In genomic region chr11:52364376-52364775, GRCm38 (mm10) we compare ENCODE assay signal across 15 mouse cellular contexts. TPM values are rescaled to one million over a fixed set of nuclear protein-coding genes. Genes with fewer than 3 reads are reported as not detected.
DNase-seq lines count a peak whose midpoint lies in the region; ATAC-seq and TF ChIP-seq lines count a peak whose summit lies in the region.
"Had no signal": no experiment of that assay in that cellular context is flagged by ENCODE, and none has a peak within 500 bp of the region (broad histone marks: within the 10 kb centered on the region; RNA-seq: fewer than 3 reads in every experiment).

No protein-coding gene starts in this region.

- H3K36me3 ChIP-seq in embryonic facial prominence, embryonic 13.5 days, result 0 out of 2 replicates have a peak, but pooled peaks cover 2% of the 10 kb centered on the region
- H3K36me3 ChIP-seq in embryonic facial prominence, embryonic 10.5 days (replicated peaks), result peaks cover 8% of the 10 kb centered on the region; the same call in 1 of the 2 replicates
- H3K36me3 ChIP-seq in heart, embryonic 15.5 days, result no peaks in the 10 kb centered on the region
- H3K36me3 ChIP-seq in lung, embryonic 14.5 days (ENCODE audit: insufficient read depth), result no peaks in the 10 kb centered on the region
- H3K36me3 ChIP-seq in liver, embryonic 13.5 days, result no peaks in the 10 kb centered on the region; the same call in 1 of the 2 replicates
- H3K36me3 ChIP-seq: embryonic facial prominence, embryonic 12.5 days; hindbrain, embryonic 12.5 days had no signal

- H3K4me2 ChIP-seq in embryonic facial prominence, embryonic 13.5 days, result no peak overlapping the region
- H3K4me2 ChIP-seq in heart, embryonic 15.5 days, result peak overlapping the region; percentile 84
- H3K4me2 ChIP-seq in lung, embryonic 14.5 days, result no peak overlapping the region
- peak overlapping the region; percentile 96; the same call in 1 of the 2 replicates for H3K4me2 ChIP-seq in liver, embryonic 13.5 days
- H3K4me2 ChIP-seq: embryonic facial prominence, embryonic 12.5 days; hindbrain, embryonic 12.5 days had no signal

- H3K4me1 ChIP-seq in embryonic facial prominence, embryonic 13.5 days, result peaks cover 64% of the 10 kb centered on the region
- H3K4me1 ChIP-seq in embryonic facial prominence, embryonic 10.5 days, result peaks cover 60% of the 10 kb centered on the region
- H3K4me1 ChIP-seq in heart, embryonic 15.5 days (replicated peaks), result peaks cover 79% of the 10 kb centered on the region
- H3K4me1 ChIP-seq in lung, embryonic 14.5 days (ENCODE audit: insufficient read depth), result peaks cover 26% of the 10 kb centered on the region
- peaks cover 91% of the 10 kb centered on the region for H3K4me1 ChIP-seq in liver, embryonic 13.5 days (replicated peaks)

- 0 out of 2 replicates have a peak overlapping the region, but pooled peaks have one; percentile 5 for H3K27ac ChIP-seq in embryonic facial prominence, embryonic 13.5 days
- H3K27ac ChIP-seq in embryonic facial prominence, embryonic 10.5 days (replicated peaks), result no peak overlapping the region
- peak overlapping the region; percentile 92 for H3K27ac ChIP-seq in heart, embryonic 15.5 days
- H3K27ac ChIP-seq in lung, embryonic 14.5 days (ENCODE audit: low read depth), result peak overlapping the region; percentile 87; the same call in 1 of the 2 replicates
- H3K27ac ChIP-seq in liver, embryonic 13.5 days, result peak overlapping the region; percentile 51; the same call in 1 of the 2 replicates
- H3K27ac ChIP-seq: hindbrain, embryonic 12.5 days had no signal

- H3K9ac ChIP-seq in embryonic facial prominence, embryonic 13.5 days, result no peak overlapping the region
- H3K9ac ChIP-seq in heart, embryonic 15.5 days, result peak overlapping the region; percentile 53
- H3K9ac ChIP-seq in lung, embryonic 14.5 days, result no peak overlapping the region
- H3K9ac ChIP-seq in liver, embryonic 13.5 days, result peak overlapping the region; percentile 33; the same call in 1 of the 2 replicates

- WGBS in embryonic facial prominence, embryonic 13.5 days, result 66% methylated on average over 2 of the region's 2 CpGs
- WGBS in embryonic facial prominence, embryonic 10.5 days, result 80% methylated on average over 2 of the region's 2 CpGs
- 67% methylated on average over 2 of the region's 2 CpGs for WGBS in heart, embryonic 15.5 days
- WGBS in lung, embryonic 14.5 days, result 76% methylated on average over 2 of the region's 2 CpGs
- WGBS in liver, embryonic 13.5 days (ENCODE audit: insufficient replicate concordance), result 64% methylated on average over 2 of the region's 2 CpGs

- TF ChIP-seq CTCF in lung, embryonic 14.5 days (IDR thresholded peaks at IDR 0.05; ENCODE audit: low read depth), result no peak

- no peaks in the 10 kb centered on the region for H3K27me3 ChIP-seq in embryonic facial prominence, embryonic 13.5 days
- no peaks in the 10 kb centered on the region for H3K27me3 ChIP-seq in embryonic facial prominence, embryonic 10.5 days (replicated peaks; ENCODE audit: low read depth, poor library complexity, severe bottlenecking)
- H3K27me3 ChIP-seq in heart, embryonic 15.5 days, result no peaks in the 10 kb centered on the region
- no peaks in the 10 kb centered on the region for H3K27me3 ChIP-seq in lung, embryonic 14.5 days (ENCODE audit: insufficient read depth, low read length)
- H3K27me3 ChIP-seq in liver, embryonic 13.5 days, result no peaks in the 10 kb centered on the region
- H3K27me3 ChIP-seq: embryonic facial prominence, embryonic 12.5 days; hindbrain, embryonic 12.5 days had no signal

- no peak for DNase-seq in embryonic facial prominence, embryonic 10.5 days (ENCODE audit: low spot score)
- DNase-seq in heart, postnatal 10 days, result no peak
- DNase-seq in lung, embryonic 14.5 days, result no peak
- no peak for DNase-seq in lung, postnatal 25 days (ENCODE audit: low spot score)
- no peak for DNase-seq in liver, embryonic 13.5 days
- DNase-seq in adrenal gland, adult 2 months, result no peak
- DNase-seq: adrenal gland, postnatal 25 days; cerebellum, adult 8-10 months; midbrain, embryonic 14.5 days; retina, postnatal 1 day had no signal

- H3K4me3 ChIP-seq in embryonic facial prominence, embryonic 13.5 days, result no peak overlapping the region
- H3K4me3 ChIP-seq in embryonic facial prominence, embryonic 10.5 days, result no peak overlapping the region
- H3K4me3 ChIP-seq in heart, embryonic 15.5 days, result peak overlapping the region; percentile 12; the same call in 1 of the 2 replicates
- no peak overlapping the region for H3K4me3 ChIP-seq in lung, embryonic 14.5 days (ENCODE audit: low read depth, low read length)
- no peak overlapping the region for H3K4me3 ChIP-seq in liver, embryonic 13.5 days (replicated peaks)
- H3K4me3 ChIP-seq: embryonic facial prominence, embryonic 12.5 days; hindbrain, embryonic 12.5 days had no signal

- no peaks in the 10 kb centered on the region for H3K9me3 ChIP-seq in embryonic facial prominence, embryonic 13.5 days
- H3K9me3 ChIP-seq in embryonic facial prominence, embryonic 10.5 days, result no peaks in the 10 kb centered on the region
- H3K9me3 ChIP-seq in heart, embryonic 15.5 days (replicated peaks), result no peaks in the 10 kb centered on the region
- no peaks in the 10 kb centered on the region for H3K9me3 ChIP-seq in lung, embryonic 14.5 days (ENCODE audit: low read depth, low read length)
- H3K9me3 ChIP-seq in liver, embryonic 13.5 days (replicated peaks), result no peaks in the 10 kb centered on the region
- H3K9me3 ChIP-seq: embryonic facial prominence, embryonic 12.5 days; hindbrain, embryonic 12.5 days had no signal

- intact Hi-C loops in heart, postnatal 10 days (cut with DNase I), result no loop called here

- no peak for ATAC-seq in embryonic facial prominence, embryonic 13.5 days (ENCODE audit: insufficient number of reproducible peaks, insufficient read depth, low FRiP score, low TSS enrichment, low read depth)
- ATAC-seq in heart, embryonic 15.5 days (replicated peaks; ENCODE audit: insufficient number of reproducible peaks, insufficient read depth, low FRiP score, low read depth), result no peak
- ATAC-seq in lung, embryonic 14.5 days (ENCODE audit: insufficient read depth), result no peak
- ATAC-seq in liver, embryonic 13.5 days (ENCODE audit: low read depth), result no peak
- ATAC-seq: lung, postnatal 0 days had no signal

RNA-seq across cellular contexts. Expression of gene Vdac1, which starts 3.7 kb away (rescaled TPM):
- polyA plus RNA-seq in embryonic facial prominence, embryonic 13.5 days (2015; fragmentation: Nextera tagmentation; extraction: Ambion mirVana), result 251 and 271 TPM in 2 replicates
- 204 and 209 TPM in 2 replicates for polyA plus RNA-seq in embryonic facial prominence, embryonic 10.5 days (2016; fragmentation: Nextera tagmentation; extraction: Ambion mirVana)
- 460 and 484 TPM in 2 replicates for polyA plus RNA-seq in heart, embryonic 15.5 days (2015; fragmentation: Nextera tagmentation; extraction: Ambion mirVana)
- total RNA-seq in heart, postnatal 10 days (2021), result 100 to 1,000 TPM; 861 to 884 TPM
- 219 TPM in 2 replicates for polyA plus RNA-seq in lung, embryonic 14.5 days (2014; fragmentation: Nextera tagmentation; extraction: Ambion mirVana)
- 153 and 175 TPM in 2 replicates for polyA plus RNA-seq in liver, embryonic 13.5 days (2015; fragmentation: Nextera tagmentation; extraction: Ambion mirVana)
- total RNA-seq in adrenal gland, adult 2 months (2021), result 100 to 1,000 TPM; 353 to 458 TPM
- 52.6 and 60.1 TPM in 2 replicates for polyA plus RNA-seq in adrenal gland, adult 2 months (2012; rRNA removed)

RNA-seq across cellular contexts. Expression of gene 9530068E07Rik, which starts 31.9 kb away (rescaled TPM):
- 198 and 229 TPM in 2 replicates for polyA plus RNA-seq in embryonic facial prominence, embryonic 13.5 days (2015; fragmentation: Nextera tagmentation; extraction: Ambion mirVana)
- polyA plus RNA-seq in embryonic facial prominence, embryonic 10.5 days (2016; fragmentation: Nextera tagmentation; extraction: Ambion mirVana), result 165 and 169 TPM in 2 replicates
- 165 and 190 TPM in 2 replicates for polyA plus RNA-seq in heart, embryonic 15.5 days (2015; fragmentation: Nextera tagmentation; extraction: Ambion mirVana)
- 100 to 1,000 TPM; 111 to 117 TPM for total RNA-seq in heart, postnatal 10 days (2021)
- 235 and 242 TPM in 2 replicates for polyA plus RNA-seq in lung, embryonic 14.5 days (2014; fragmentation: Nextera tagmentation; extraction: Ambion mirVana)
- 53.6 and 69.1 TPM in 2 replicates for polyA plus RNA-seq in liver, embryonic 13.5 days (2015; fragmentation: Nextera tagmentation; extraction: Ambion mirVana)
- 100 to 1,000 TPM; 142 to 144 TPM for total RNA-seq in adrenal gland, adult 2 months (2021)
- 241 and 242 TPM in 2 replicates for polyA plus RNA-seq in adrenal gland, adult 2 months (2012; rRNA removed)

Comparison
In these comparisons a context has a peak if more than half of its experiments do, and no peak if none do; other contexts are left out.
1. H3K4me2 ChIP-seq: peak in heart, embryonic 15.5 days (single experiment) and liver, embryonic 13.5 days (single experiment); none in embryonic facial prominence, embryonic 13.5 days (single experiment) and lung, embryonic 14.5 days (single experiment).
2. H3K9ac ChIP-seq: peak in heart, embryonic 15.5 days (single experiment) and liver, embryonic 13.5 days (single experiment); none in embryonic facial prominence, embryonic 13.5 days (single experiment) and lung, embryonic 14.5 days (single experiment).